10 mouse cellular contexts compared by ENCODE assay signal in the genomic region with DNA sequence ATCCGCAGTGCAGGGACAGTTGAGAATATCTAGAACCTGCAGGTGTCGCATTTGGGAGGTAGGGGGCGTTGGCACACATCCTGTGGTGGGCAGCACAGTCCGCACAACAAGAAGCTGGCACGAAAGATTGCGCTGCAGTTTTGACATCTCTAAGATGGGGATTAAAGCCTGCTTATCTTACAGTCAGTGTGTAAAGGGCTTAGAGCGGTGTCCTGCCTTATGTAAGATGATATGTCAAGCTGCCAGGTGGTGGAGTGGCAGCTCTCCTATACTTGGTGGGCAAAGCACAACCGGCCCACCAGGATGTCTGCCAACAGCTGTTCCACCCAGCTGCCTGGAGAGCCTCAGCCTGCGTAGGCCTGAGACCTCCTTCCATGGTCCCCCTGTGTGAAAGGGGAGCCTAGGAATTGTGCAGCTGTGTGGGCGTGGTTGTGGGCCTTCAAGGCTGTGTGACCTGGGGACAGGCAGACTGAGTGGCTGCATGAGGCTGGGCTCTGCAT. TPM values are rescaled to one million over a fixed set of nuclear protein-coding genes. Genes with fewer than 3 reads are reported as not detected.
DNase-seq lines count a peak whose midpoint lies in the region; ATAC-seq and TF ChIP-seq lines count a peak whose summit lies in the region.
"Had no signal": no experiment of that assay in that cellular context is flagged by ENCODE, and none has a peak within 500 bp of the region (broad histone marks: within the 10 kb centered on the region; RNA-seq: fewer than 3 reads in every experiment).

No protein-coding gene starts in this region.

- no peak overlapping the region for H3K27ac ChIP-seq in heart, embryonic 14.5 days (replicated peaks in 1 of 2; ENCODE audit: control insufficient read depth in 1 of 2, insufficient read depth in 1 of 2, low read depth in 2 of 2, low read length in 2 of 2)
- no peak overlapping the region for H3K27ac ChIP-seq in liver, embryonic 14.5 days
- H3K27ac ChIP-seq: hindbrain, embryonic 12.5 days; midbrain, embryonic 13.5 days had no signal

- peak overlapping the region; percentile 8; the same call in 1 of the 2 replicates for H3K4me2 ChIP-seq in heart, embryonic 14.5 days (ENCODE audit: low read length)
- H3K4me2 ChIP-seq in liver, embryonic 14.5 days (ENCODE audit: low read depth) = no peak overlapping the region
- H3K4me2 ChIP-seq: hindbrain, embryonic 12.5 days; midbrain, embryonic 13.5 days had no signal

- peak; percentile 68 for ATAC-seq in heart, embryonic 14.5 days (ENCODE audit: insufficient number of reproducible peaks, insufficient read depth, low FRiP score, low read depth)
- peak; percentile 57; the same call in 1 of the 2 replicates for ATAC-seq in liver, embryonic 14.5 days (ENCODE audit: insufficient read depth)
- ATAC-seq: midbrain, embryonic 13.5 days had no signal

- intact Hi-C loops in heart, postnatal 14 days (cut with DNase I) = no loop called here

- H3K79me3 ChIP-seq in C2C12 (ENCODE audit: low read depth) = no peaks in the 10 kb centered on the region

- H3K9ac ChIP-seq in heart, embryonic 14.5 days (ENCODE audit: low read length) = no peak overlapping the region
- no peak overlapping the region for H3K9ac ChIP-seq in liver, embryonic 14.5 days (replicated peaks)
- H3K9ac ChIP-seq: hindbrain, embryonic 12.5 days; midbrain, embryonic 13.5 days had no signal

- H3K4me1 ChIP-seq in heart, embryonic 14.5 days (ENCODE audit: control insufficient read depth in 2 of 2, insufficient read depth in 2 of 2, low read length in 2 of 2) = peaks cover 7 to 8% of the 10 kb centered on the region in 2 experiments; a peak in 3 of 4 replicates
- no peaks in the 10 kb centered on the region for H3K4me1 ChIP-seq in liver, embryonic 14.5 days (replicated peaks; ENCODE audit: control insufficient read depth in 2 of 2, insufficient read depth in 2 of 2, low read length in 1 of 2)
- H3K4me1 ChIP-seq: hindbrain, embryonic 12.5 days; midbrain, embryonic 13.5 days had no signal

- H3K4me3 ChIP-seq in heart, embryonic 14.5 days (ENCODE audit: control insufficient read depth in 1 of 2, insufficient read depth in 1 of 2, low read depth in 1 of 2, low read length in 2 of 2) = no peak overlapping the region
- H3K4me3 ChIP-seq in C2C12 (ENCODE audit: insufficient read depth, poor library complexity, severe bottlenecking) = no peak overlapping the region
- H3K4me3 ChIP-seq in liver, embryonic 14.5 days (ENCODE audit: insufficient read depth in 1 of 2, low read depth in 2 of 2, low read length in 2 of 2) = no peak overlapping the region
- H3K4me3 ChIP-seq: hindbrain, embryonic 12.5 days; midbrain, embryonic 13.5 days had no signal

- no peaks in the 10 kb centered on the region for H3K79me2 ChIP-seq in C2C12 (ENCODE audit: control insufficient read depth, insufficient read depth)

- TF ChIP-seq EP300 in liver, embryonic 14.5 days (IDR thresholded peaks at IDR 0.05; ENCODE audit: low read depth) = peak; percentile 44

- peaks cover 4% of the 10 kb centered on the region; the same call in 1 of the 2 replicates for H3K9me3 ChIP-seq in heart, embryonic 14.5 days (ENCODE audit: control insufficient read depth, low read length)
- H3K9me3 ChIP-seq in liver, embryonic 14.5 days (ENCODE audit: control insufficient read depth, low read length) = no peaks in the 10 kb centered on the region
- H3K9me3 ChIP-seq: hindbrain, embryonic 12.5 days; midbrain, embryonic 13.5 days had no signal

- 21% methylated on average over 10 of the region's 10 CpGs for WGBS in heart, embryonic 14.5 days
- 23% methylated on average over 10 of the region's 10 CpGs for WGBS in liver, embryonic 14.5 days (ENCODE audit: insufficient replicate concordance)

- H3ac ChIP-seq in C2C12 (ENCODE audit: control insufficient read depth, insufficient read length, low read depth) = no peak overlapping the region

- DNase-seq in heart, postnatal 14 days = no peak
- peak; percentile 8 for DNase-seq in c-Kit-positive CD71-positive TER-119-positive erythroid progenitor cells, embryonic 14.5 days (ENCODE audit: low spot score)
- peak in 2 of 3 experiments; percentile 7 to 17 for DNase-seq in liver, embryonic 14.5 days (ENCODE audit: low read depth in 3 of 3, low spot score in 3 of 3)
- no peak for DNase-seq in spleen, postnatal 4 days (ENCODE audit: low spot score in 2 of 2)
- DNase-seq in lung, postnatal 14 days = no peak
- no peak for DNase-seq in frontal cortex, postnatal 25 days (ENCODE audit: low spot score in 2 of 2)

- no peaks in the 10 kb centered on the region for H3K27me3 ChIP-seq in heart, embryonic 14.5 days (ENCODE audit: control insufficient read depth, insufficient read depth, low read length)
- no peaks in the 10 kb centered on the region for H3K27me3 ChIP-seq in C2C12 (ENCODE audit: control insufficient read depth, insufficient read depth, insufficient read length)
- H3K27me3 ChIP-seq in liver, embryonic 14.5 days (ENCODE audit: control insufficient read depth, insufficient read depth, low read length) = no peaks in the 10 kb centered on the region
- H3K27me3 ChIP-seq: hindbrain, embryonic 12.5 days; midbrain, embryonic 13.5 days had no signal

- no peaks in the 10 kb centered on the region for H3K36me3 ChIP-seq in heart, embryonic 14.5 days (ENCODE audit: control insufficient read depth, insufficient read depth, low read length)
- no peaks in the 10 kb centered on the region for H3K36me3 ChIP-seq in C2C12 (ENCODE audit: control insufficient read depth, insufficient read depth)
- H3K36me3 ChIP-seq in liver, embryonic 14.5 days (replicated peaks; ENCODE audit: control insufficient read depth, insufficient read depth, low read depth) = no peaks in the 10 kb centered on the region
- H3K36me3 ChIP-seq: hindbrain, embryonic 12.5 days; midbrain, embryonic 13.5 days had no signal

- no peak for TF ChIP-seq CTCF in C2C12 (IDR thresholded peaks at IDR 0.05; ENCODE audit: control insufficient read depth, insufficient read depth, insufficient read length)
- peak; percentile 54 for TF ChIP-seq CTCF in liver, embryonic 14.5 days (IDR thresholded peaks at IDR 0.05; ENCODE audit: low read depth)

TF ChIP-seq in C2C12, 6 proteins besides CTCF, POLR2A, EP300 and RAD21:
- TF ChIP-seq MYOD1 (IDR thresholded peaks at IDR 0.05; ENCODE audit: control insufficient read depth, insufficient read length, low read depth) = peak; percentile 49
- no peak for TF ChIP-seq FOSL1 (IDR thresholded peaks at IDR 0.05; ENCODE audit: insufficient read depth, low read length, poor library complexity, severe bottlenecking)

RNA-seq across cellular contexts. Expression of a gene that starts 11.3 kb away (rescaled TPM):
- polyA plus RNA-seq in heart, embryonic 14.5 days (2014; fragmentation: Nextera tagmentation; extraction: Ambion mirVana) = 0.81 and 1.2 TPM in 2 replicates
- under 1 TPM; 0.79 to 0.83 TPM for total RNA-seq in heart, postnatal 14 days (2021)
- 0.60 TPM for polyA plus RNA-seq in C2C12 (2012; fragmentation: generic; extraction: Trizol)
- 0.22 and 0.29 TPM in 2 replicates for polyA plus RNA-seq in liver, embryonic 14.5 days (2012; rRNA removed)
- polyA plus RNA-seq in liver, embryonic 14.5 days (2014; fragmentation: Nextera tagmentation; extraction: Ambion mirVana) = not detected in 2 replicates

RNA-seq across cellular contexts. Expression of a gene that starts 33.6 kb away (rescaled TPM):
- polyA plus RNA-seq in heart, embryonic 14.5 days (2014; fragmentation: Nextera tagmentation; extraction: Ambion mirVana) = 14.9 and 19.5 TPM in 2 replicates
- total RNA-seq in heart, postnatal 14 days (2021) = 10 to 100 TPM; 17.0 to 20.4 TPM
- polyA plus RNA-seq in C2C12 (2012; fragmentation: generic; extraction: Trizol) = 9.5 TPM
- polyA plus RNA-seq in liver, embryonic 14.5 days (2012; rRNA removed) = 8.0 and 11.8 TPM in 2 replicates
- polyA plus RNA-seq in liver, embryonic 14.5 days (2014; fragmentation: Nextera tagmentation; extraction: Ambion mirVana) = 19.6 and 21.7 TPM in 2 replicates

RNA-seq across cellular contexts. Expression of a gene that starts 34.4 kb away (rescaled TPM):
- 55.5 and 60.7 TPM in 2 replicates for polyA plus RNA-seq in heart, embryonic 14.5 days (2014; fragmentation: Nextera tagmentation; extraction: Ambion mirVana)
- 10 to 100 TPM; 19.3 to 19.9 TPM for total RNA-seq in heart, postnatal 14 days (2021)
- polyA plus RNA-seq in C2C12 (2012; fragmentation: generic; extraction: Trizol) = 19.3 TPM
- 10.1 and 11.6 TPM in 2 replicates for polyA plus RNA-seq in liver, embryonic 14.5 days (2012; rRNA removed)
- 16.0 and 19.0 TPM in 2 replicates for polyA plus RNA-seq in liver, embryonic 14.5 days (2014; fragmentation: Nextera tagmentation; extraction: Ambion mirVana)

RNA-seq across cellular contexts. Expression of a gene that starts 41.8 kb away (rescaled TPM):
- polyA plus RNA-seq in heart, embryonic 14.5 days (2014; fragmentation: Nextera tagmentation; extraction: Ambion mirVana) = 211 and 212 TPM in 2 replicates
- total RNA-seq in heart, postnatal 14 days (2021) = 10 to 100 TPM; 93.5 to 98.0 TPM
- polyA plus RNA-seq in C2C12 (2012; fragmentation: generic; extraction: Trizol) = 114 TPM
- 20.2 and 32.3 TPM in 2 replicates for polyA plus RNA-seq in liver, embryonic 14.5 days (2012; rRNA removed)
- polyA plus RNA-seq in liver, embryonic 14.5 days (2014; fragmentation: Nextera tagmentation; extraction: Ambion mirVana) = 79.6 and 88.4 TPM in 2 replicates

Comparison
In these comparisons a context has a peak if more than half of its experiments do, and no peak if none do; other contexts are left out.
1. DNase-seq: peak in c-Kit-positive CD71-positive TER-119-positive erythroid progenitor cells, embryonic 14.5 days (single experiment) and liver, embryonic 14.5 days (2 of 3); none in heart, postnatal 14 days (0 of 2), spleen, postnatal 4 days (0 of 2), lung, postnatal 14 days (single experiment) and frontal cortex, postnatal 25 days (0 of 2).